Mouse (Mus musculus) small intestine, adult 2 months (tissue): ENCODE data around the gene Osbpl2. TPM values are rescaled to one million over a fixed set of nuclear protein-coding genes. Genes with fewer than 3 reads are reported as not detected.
"Not testable (repeated sequence)": the region's sequence is repeated elsewhere in the genome, so short reads cannot be mapped to it uniquely, and the experiment has no call there.

Source experiments
- H3K27ac ChIP-seq: fragments of 200-500 bp; 2 replicates; pipeline ENCODE4 v1.5.1; 2012; ENCODE audit warnings: low read depth, low read length, control low read depth, inconsistent platforms; ENCODE audit not compliant: insufficient read depth
- H3K27me3 ChIP-seq: fragments of 200-500 bp; 2 replicates; pipeline ENCODE4 v1.6.1; 2012; ENCODE audit warnings: mild to moderate bottlenecking, moderate library complexity, low read length, inconsistent platforms; ENCODE audit not compliant: control insufficient read depth, insufficient read depth
- H3K36me3 ChIP-seq: fragments of 200-500 bp; 2 replicates; pipeline ENCODE4 v1.6.1; 2012; ENCODE audit warnings: mild to moderate bottlenecking, low read length, control low read depth, inconsistent platforms; ENCODE audit not compliant: control insufficient read depth, insufficient read depth
- H3K4me1 ChIP-seq: fragments of 200-500 bp; 2 replicates; pipeline ENCODE4 v1.6.1; 2012; ENCODE audit warnings: low read length, inconsistent platforms, mixed read lengths; ENCODE audit not compliant: control insufficient read depth, insufficient read depth, insufficient read length
- H3K4me3 ChIP-seq: fragments of 200-500 bp; 2 replicates; pipeline ENCODE4 v1.5.1; 2012; ENCODE audit warnings: low read depth, mild to moderate bottlenecking, control low read depth, inconsistent platforms, low read length, moderate library complexity
- CTCF ChIP-seq: fragments of 200-500 bp; IDR thresholded peaks from 2 replicates; pipeline ENCODE4 v1.5.1; 2012; ENCODE audit warnings: low read depth, mild to moderate bottlenecking, control low read depth, inconsistent platforms, low read length, moderate library complexity, mixed read lengths; ENCODE audit not compliant: insufficient replicate concordance, insufficient read length; ENCODE audit errors: extremely low read depth
- POLR2A ChIP-seq: fragments of 200-500 bp; IDR thresholded peaks from 2 replicates; pipeline ENCODE4 v1.6.1; 2012; ENCODE audit warnings: low read depth, mild to moderate bottlenecking, control low read depth, inconsistent platforms, low read length, moderate library complexity
- WGBS: fragments of 180-500 bp; shearing (Covaris S2); methylation state at CpG from one replicate; pipeline ENCODE4 v1.1.7; 2018; 5-methylcytosine and 5-hydroxymethylcytosine counted together
- polyA plus RNA-seq: library from polyadenylated mRNA; depleted of rRNA; stranded (reverse); fragments of >200 nt; gene quantifications from 2 replicates; pipeline ENCODE4 v1.2.3, GENCODE M21; 2012

Gene Osbpl2
- polyA plus RNA-seq, 1 experiment = 18.1 TPM

DNA sequence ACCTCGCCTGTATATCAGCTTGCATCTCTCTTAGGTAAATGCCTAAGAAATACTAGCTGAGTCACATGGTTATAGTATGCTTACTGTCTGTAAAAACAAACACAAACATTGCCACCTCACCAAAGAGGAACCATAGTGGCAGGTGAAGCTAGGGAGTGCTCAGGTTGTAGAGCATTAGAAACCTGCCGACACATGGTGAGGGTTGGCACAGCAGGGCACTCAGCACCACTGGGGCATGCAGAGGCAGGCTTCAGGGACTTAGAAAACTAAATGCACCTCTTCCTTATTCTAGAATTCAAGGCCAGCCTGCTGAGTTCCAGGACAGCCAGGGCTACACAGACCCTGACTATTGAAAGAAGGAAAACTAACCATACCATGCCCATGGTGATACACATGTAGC lies 47.8 kb downstream of the Osbpl2 start:
- no peak for TF ChIP-seq POLR2A
- TF ChIP-seq CTCF = no peak
- no peak overlapping the region for H3K4me3 ChIP-seq
- peaks cover 8% of the 10 kb centered on the region for H3K4me1 ChIP-seq
- 79% methylated on average over 2 of the region's 2 CpGs for WGBS
- H3K27ac ChIP-seq = no peak overlapping the region
- H3K36me3 ChIP-seq = peaks cover 12% of the 10 kb centered on the region
- no peaks in the 10 kb centered on the region for H3K27me3 ChIP-seq

DNA sequence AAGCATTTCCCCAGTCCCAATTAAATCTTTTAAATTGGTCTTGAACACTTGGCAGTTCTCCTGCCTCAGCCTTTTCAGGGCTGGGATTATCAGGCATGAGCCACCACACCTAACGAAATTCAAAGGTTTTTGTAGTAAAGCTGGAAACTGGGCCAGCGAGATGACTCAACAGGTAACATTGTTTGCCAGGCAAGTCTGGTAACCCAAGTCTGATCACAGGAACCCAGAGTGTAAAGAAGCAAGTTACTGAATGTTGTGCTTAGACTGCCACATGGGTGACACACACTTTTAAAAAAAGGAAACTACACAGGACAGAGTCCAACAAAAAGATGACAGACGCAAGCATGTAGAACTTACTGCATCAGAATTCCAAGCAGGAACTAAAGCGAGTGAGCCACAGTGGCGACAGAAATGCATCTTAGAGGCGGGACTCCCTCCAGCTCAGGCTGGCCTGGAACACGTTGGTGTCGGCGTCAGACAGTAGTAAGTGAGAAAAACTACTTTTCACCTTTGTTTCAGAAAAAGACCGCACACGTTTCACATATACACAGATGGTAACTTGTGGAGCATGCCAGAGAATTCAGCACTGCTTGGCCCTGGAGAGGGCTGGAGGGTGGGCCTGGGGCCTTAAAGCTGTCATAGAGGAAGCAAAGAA lies 51.2 kb downstream of the Osbpl2 start:
- 80% methylated on average over 11 of the region's 11 CpGs for WGBS
- H3K27ac ChIP-seq = no peak overlapping the region

DNA sequence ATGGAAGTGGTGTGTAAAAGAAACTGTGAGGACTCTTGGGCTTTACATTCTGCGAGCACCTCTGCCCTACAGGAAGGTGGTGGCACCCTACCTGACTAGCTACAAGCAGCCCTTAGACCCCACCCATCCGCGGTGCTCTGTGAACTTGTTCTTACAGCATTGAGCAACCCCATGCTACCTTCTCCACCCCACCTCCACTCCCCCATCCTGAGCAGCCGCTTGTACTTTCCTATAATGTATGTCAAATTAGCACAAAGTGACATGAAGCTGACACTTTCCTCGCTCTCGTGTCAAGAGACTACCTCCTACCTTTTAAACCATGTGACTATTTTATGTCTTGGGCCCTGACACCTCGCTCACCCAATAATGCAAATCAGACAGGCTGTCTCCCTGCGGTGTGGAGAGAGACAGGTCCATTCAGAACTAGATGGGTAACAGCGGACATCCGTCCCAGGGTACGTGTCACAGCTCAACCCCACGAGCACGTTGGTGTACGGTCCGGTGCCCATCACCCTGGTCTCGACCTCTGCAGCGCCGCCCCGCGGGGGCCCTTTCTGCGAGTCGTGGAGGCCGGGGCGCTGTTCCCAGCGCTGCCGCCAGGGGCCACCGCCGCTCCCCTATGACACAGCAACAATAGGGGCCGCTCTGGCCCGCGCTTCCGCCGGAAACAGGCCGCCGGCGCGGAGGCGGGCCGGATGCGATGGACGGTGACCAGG lies 51.9 kb downstream of the Osbpl2 start, which contains the start of gene Adrm1:
Gene Adrm1 (plus strand): TSS at position 680 of the 716 bp plus-strand sequence.
- Histone ChIP-seq H3K4me3 (peak within 1 kb of the TSS; percentile 99), H3K36me3 (peaks cover 23% of the 10 kb centered on the region), H3K4me1 (peaks cover 10% of the 10 kb centered on the region; the same call in 1 of the 2 replicates), H3K27me3 (no peaks in the 10 kb centered on the region), H3K27ac (peak within 1 kb of the TSS; percentile 79)
- TF ChIP-seq CTCF (peak; percentile 90), POLR2A (no peak)
- 3% methylated on average over 41 of the region's 41 CpGs for WGBS

More for the DNA sequence above, 51.2 kb downstream of the Osbpl2 start:
- Histone ChIP-seq H3K4me1 (peaks cover 10% of the 10 kb centered on the region; the same call in 1 of the 2 replicates), H3K36me3 (peaks cover 18% of the 10 kb centered on the region), H3K27me3 (no peaks in the 10 kb centered on the region), H3K4me3 (no peak overlapping the region)
- TF ChIP-seq POLR2A (no peak), CTCF (no peak)

DNA sequence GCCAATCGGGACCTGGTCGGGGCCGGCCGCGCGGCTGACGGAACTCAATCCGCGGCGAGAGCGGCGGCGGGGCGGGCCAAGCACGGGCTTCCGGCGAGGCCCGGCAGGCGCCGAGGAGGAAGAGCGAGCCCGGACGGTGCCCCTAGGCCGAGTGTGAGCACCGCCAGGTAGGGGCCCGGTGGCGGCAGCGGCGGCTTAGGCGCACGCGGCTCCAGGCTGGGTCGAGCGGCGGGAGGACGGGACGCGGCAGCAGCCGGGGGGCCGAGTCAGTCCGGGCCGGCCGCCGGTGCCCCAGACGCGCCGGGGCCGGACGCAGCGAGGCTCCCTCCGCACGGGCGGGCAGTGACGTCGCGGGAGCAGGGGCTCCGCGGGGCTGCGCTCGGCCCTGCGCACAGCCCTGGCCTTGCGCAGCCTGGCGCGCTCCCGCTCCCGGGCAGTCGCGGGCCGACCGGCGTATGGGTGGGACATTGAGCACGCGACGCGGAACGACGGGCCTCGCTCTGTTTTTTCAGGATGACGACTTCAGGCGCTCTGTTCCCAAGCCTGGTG lies 52.5 kb downstream of the Osbpl2 start:
- no peaks in the 10 kb centered on the region for H3K27me3 ChIP-seq
- peak overlapping the region; percentile 99 for H3K4me3 ChIP-seq
- whole genome bisulfite sequencing = under 1% methylated on average over 78 of the region's 80 CpGs
- H3K4me1 ChIP-seq = peaks cover 10% of the 10 kb centered on the region; the same call in 1 of the 2 replicates
- peaks cover 27% of the 10 kb centered on the region for H3K36me3 ChIP-seq
- peak overlapping the region; percentile 79 for H3K27ac ChIP-seq
- TF ChIP-seq POLR2A = peak; percentile 66
- no peak for TF ChIP-seq CTCF

DNA sequence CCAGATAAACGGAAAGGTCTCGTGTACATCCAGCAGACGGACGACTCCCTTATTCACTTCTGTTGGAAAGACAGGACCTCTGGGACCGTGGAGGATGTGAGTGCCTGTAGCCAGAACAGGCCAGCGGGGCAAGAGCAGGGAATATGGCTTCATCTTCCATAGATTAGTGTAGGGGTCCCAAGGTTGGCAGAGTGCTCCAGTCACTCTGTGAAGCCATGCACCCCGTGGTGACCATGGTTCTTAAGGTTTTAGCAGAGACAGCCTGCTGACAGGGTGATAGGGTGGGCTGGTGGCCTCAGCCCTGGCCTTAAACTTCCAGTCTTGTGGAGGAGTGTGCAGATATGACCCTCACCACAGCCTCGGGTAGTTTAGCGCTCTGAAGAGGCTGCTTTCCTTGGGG lies 53.0 kb downstream of the Osbpl2 start:
- Histone ChIP-seq H3K27me3 (no peaks in the 10 kb centered on the region), H3K36me3 (peaks cover 33% of the 10 kb centered on the region), H3K27ac (no peak overlapping the region), H3K4me1 (peaks cover 10% of the 10 kb centered on the region; the same call in 1 of the 2 replicates), H3K4me3 (peak overlapping the region; percentile 99)
- 1% methylated on average over 9 of the region's 9 CpGs for WGBS
- TF ChIP-seq POLR2A (no peak), CTCF (no peak)

DNA sequence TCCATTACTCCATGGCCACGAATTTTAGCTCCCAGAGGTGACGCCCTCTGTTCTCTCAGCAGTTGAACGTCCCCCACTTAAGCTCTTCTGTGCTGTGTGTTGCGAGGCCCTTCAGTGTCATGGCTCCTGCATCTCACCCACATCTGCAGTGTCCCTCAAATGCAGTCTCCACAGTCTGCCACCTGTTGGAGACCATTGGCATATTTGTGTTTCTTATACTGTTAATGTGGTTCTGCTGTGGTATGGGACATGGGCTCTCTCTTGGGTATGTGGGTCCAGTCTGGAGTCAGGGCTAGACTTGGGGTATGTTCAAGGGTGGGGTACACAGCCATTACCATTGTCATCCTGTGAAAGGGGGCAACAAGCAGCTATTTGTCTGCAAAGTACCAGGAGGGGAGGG lies 54.1 kb downstream of the Osbpl2 start:
- Histone ChIP-seq H3K36me3 (peaks cover 42% of the 10 kb centered on the region), H3K27me3 (no peaks in the 10 kb centered on the region), H3K4me1 (peaks cover 10% of the 10 kb centered on the region; the same call in 1 of the 2 replicates), H3K27ac (no peak overlapping the region), H3K4me3 (peak overlapping the region; percentile 99)
- TF ChIP-seq CTCF (no peak), POLR2A (no peak)
- WGBS = 63% methylated on average over 4 of the region's 4 CpGs

DNA sequence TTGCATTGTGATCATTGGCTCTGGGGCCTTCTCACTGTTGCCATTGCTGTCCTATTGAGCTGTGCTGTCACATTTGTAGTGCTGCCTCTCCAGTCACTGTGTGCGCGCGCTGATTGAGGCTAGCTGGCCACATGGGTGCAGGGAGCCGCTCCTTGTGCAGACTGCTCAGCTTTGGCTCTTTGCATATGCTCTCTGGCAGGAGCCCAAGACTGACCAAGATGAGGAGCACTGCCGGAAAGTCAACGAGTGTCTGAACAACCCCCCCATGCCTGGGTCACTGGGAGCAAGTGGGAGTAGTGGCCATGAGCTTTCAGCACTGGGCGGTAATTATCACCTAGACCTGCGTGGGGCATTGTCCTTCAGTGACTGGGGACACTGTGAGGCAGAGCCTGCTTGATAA lies 54.6 kb downstream of the Osbpl2 start:
- H3K4me3 ChIP-seq, H3K4me1 ChIP-seq, H3K27me3 ChIP-seq, H3K27ac ChIP-seq: not testable (repeated sequence)
- WGBS = 76% methylated on average over 8 of the region's 8 CpGs
- H3K36me3 ChIP-seq = peaks cover 44% of the 10 kb centered on the region
